ENCODE assay signal across 11 mouse cellular contexts in genomic region chr1:39735493-39735892, GRCm38 (mm10). TPM values are rescaled to one million over a fixed set of nuclear protein-coding genes. Genes with fewer than 3 reads are reported as not detected.
DNase-seq lines count a peak whose midpoint lies in the region; ATAC-seq and TF ChIP-seq lines count a peak whose summit lies in the region.
"Had no signal": no experiment of that assay in that cellular context is flagged by ENCODE, and none has a peak within 500 bp of the region (broad histone marks: within the 10 kb centered on the region; RNA-seq: fewer than 3 reads in every experiment).

No protein-coding gene starts in this region.

- H3K4me1 ChIP-seq in kidney, embryonic 14.5 days (ENCODE audit: control insufficient read depth, insufficient read depth, low read length) = peaks cover 22% of the 10 kb centered on the region
- H3K4me1 ChIP-seq in embryonic facial prominence, embryonic 10.5 days = peaks cover 45% of the 10 kb centered on the region
- H3K4me1 ChIP-seq in hindbrain, embryonic 13.5 days (replicated peaks) = peaks cover 33% of the 10 kb centered on the region
- no peaks in the 10 kb centered on the region; the same call in 1 of the 2 replicates for H3K4me1 ChIP-seq in midbrain, postnatal 0 days (ENCODE audit: insufficient read depth, low read length)

- H3K4me2 ChIP-seq in kidney, embryonic 14.5 days (replicated peaks; ENCODE audit: low read depth, low read length) = no peak overlapping the region
- H3K4me2 ChIP-seq in hindbrain, embryonic 13.5 days = no peak overlapping the region
- no peak overlapping the region for H3K4me2 ChIP-seq in midbrain, postnatal 0 days (ENCODE audit: low read depth, low read length, poor library complexity, severe bottlenecking)
- H3K4me2 ChIP-seq: midbrain, embryonic 11.5 days had no signal

- H3K9me3 ChIP-seq in kidney, embryonic 14.5 days (ENCODE audit: control insufficient read depth, low read length) = no peaks in the 10 kb centered on the region
- peaks cover 5% of the 10 kb centered on the region; the same call in 1 of the 2 replicates for H3K9me3 ChIP-seq in embryonic facial prominence, embryonic 10.5 days
- H3K9me3 ChIP-seq in hindbrain, embryonic 13.5 days = no peaks in the 10 kb centered on the region
- no peaks in the 10 kb centered on the region for H3K9me3 ChIP-seq in midbrain, postnatal 0 days (ENCODE audit: low read length)

- H3K27me3 ChIP-seq in kidney, embryonic 14.5 days (ENCODE audit: control insufficient read depth, insufficient read depth, low read length) = no peaks in the 10 kb centered on the region
- H3K27me3 ChIP-seq in embryonic facial prominence, embryonic 10.5 days (replicated peaks; ENCODE audit: low read depth, poor library complexity, severe bottlenecking) = no peaks in the 10 kb centered on the region
- no peaks in the 10 kb centered on the region for H3K27me3 ChIP-seq in hindbrain, embryonic 13.5 days
- H3K27me3 ChIP-seq in midbrain, postnatal 0 days (ENCODE audit: insufficient read depth, low read length) = no peaks in the 10 kb centered on the region

- no peak for TF ChIP-seq CTCF in midbrain, postnatal 0 days (IDR thresholded peaks at IDR 0.05)

- no peak; the same call in 1 of the 2 replicates for ATAC-seq in kidney, embryonic 14.5 days (ENCODE audit: low FRiP score, low TSS enrichment)
- no peak for ATAC-seq in hindbrain, embryonic 13.5 days (ENCODE audit: low FRiP score)
- 0 out of 2 replicates have a peak, but pooled peaks have one; percentile 10 for ATAC-seq in megakaryocyte, adult 5-6 weeks (ENCODE audit: poor library complexity, severe bottlenecking)
- ATAC-seq in midbrain, postnatal 0 days (ENCODE audit: low FRiP score) = no peak

- H3K36me3 ChIP-seq in kidney, embryonic 14.5 days (ENCODE audit: control insufficient read depth, insufficient read depth, low read length) = no peaks in the 10 kb centered on the region
- H3K36me3 ChIP-seq in embryonic facial prominence, embryonic 10.5 days (replicated peaks) = no peaks in the 10 kb centered on the region
- no peaks in the 10 kb centered on the region for H3K36me3 ChIP-seq in hindbrain, embryonic 13.5 days
- no peaks in the 10 kb centered on the region for H3K36me3 ChIP-seq in midbrain, postnatal 0 days (ENCODE audit: insufficient read depth, low read length)

- H3K27ac ChIP-seq in kidney, embryonic 14.5 days (ENCODE audit: low read depth, low read length) = peak overlapping the region; percentile 82
- peak overlapping the region; percentile 70 for H3K27ac ChIP-seq in embryonic facial prominence, embryonic 10.5 days (replicated peaks)
- peak overlapping the region; percentile 74 for H3K27ac ChIP-seq in hindbrain, embryonic 13.5 days
- no peak overlapping the region for H3K27ac ChIP-seq in midbrain, postnatal 0 days (ENCODE audit: low read depth, low read length)

- DNase-seq in kidney, postnatal 36 days = no peak
- DNase-seq in embryonic facial prominence, embryonic 10.5 days (ENCODE audit: low spot score) = no peak
- no peak for DNase-seq in right cerebral cortex, postnatal 10 days (ENCODE audit: low spot score in 2 of 2)
- no peak for DNase-seq in midbrain, postnatal 0 days (ENCODE audit: low spot score)
- DNase-seq in left cerebral cortex, adult 8-10 months (ENCODE audit: low spot score in 2 of 2) = no peak
- DNase-seq: right cerebral cortex, postnatal 4 days had no signal

- WGBS in kidney, embryonic 14.5 days = 70% methylated on average over 2 of the region's 2 CpGs
- 73% methylated on average over 2 of the region's 2 CpGs for WGBS in embryonic facial prominence, embryonic 10.5 days
- 51% methylated on average over 2 of the region's 2 CpGs for WGBS in hindbrain, embryonic 13.5 days
- WGBS in midbrain, postnatal 0 days = 75% methylated on average over 2 of the region's 2 CpGs

- H3K4me3 ChIP-seq in kidney, embryonic 14.5 days (ENCODE audit: low read length) = no peak overlapping the region
- no peak overlapping the region for H3K4me3 ChIP-seq in embryonic facial prominence, embryonic 10.5 days
- no peak overlapping the region for H3K4me3 ChIP-seq in hindbrain, embryonic 13.5 days
- H3K4me3 ChIP-seq in midbrain, postnatal 0 days (ENCODE audit: low read depth, low read length) = no peak overlapping the region

- no peak overlapping the region for H3K9ac ChIP-seq in kidney, embryonic 14.5 days (ENCODE audit: low read depth, low read length)
- no peak overlapping the region for H3K9ac ChIP-seq in hindbrain, embryonic 13.5 days
- no peak overlapping the region for H3K9ac ChIP-seq in midbrain, postnatal 0 days (replicated peaks; ENCODE audit: low read length, poor library complexity, severe bottlenecking)

RNA-seq across cellular contexts. Expression of gene Rfx8, which starts 14.7 kb away (rescaled TPM):
- polyA plus RNA-seq in kidney, embryonic 14.5 days (2014; fragmentation: Nextera tagmentation; extraction: Ambion mirVana) = 0.18 TPM in 1 of 2 replicates, not detected in the other
- 0.43 and 0.56 TPM in 2 replicates for polyA plus RNA-seq in embryonic facial prominence, embryonic 10.5 days (2016; fragmentation: Nextera tagmentation; extraction: Ambion mirVana)
- polyA plus RNA-seq in hindbrain, embryonic 13.5 days (2015; fragmentation: Nextera tagmentation; extraction: Ambion mirVana) = 0.26 and 0.49 TPM in 2 replicates
- total RNA-seq in megakaryocyte, adult 5-6 weeks (2015) = not detected in 2 replicates
- total RNA-seq in megakaryocyte, adult 5-6 weeks (2017) = not detected in 2 replicates
- 0.52 and 0.66 TPM in 2 replicates for total RNA-seq in midbrain, postnatal 0 days (2014; rRNA removed)
- 0.28 and 0.39 TPM in 2 replicates for polyA plus RNA-seq in midbrain, postnatal 0 days (2015; fragmentation: Nextera tagmentation; extraction: Ambion mirVana)
- total RNA-seq in left cerebral cortex, adult 8-10 months (2022) = under 1 TPM in 2 of 4 experiments, not detected in 2; 0.17 to 0.32 TPM
- total RNA-seq: MEL had no signal
